Comparison of ENCODE assay signal across 8 mouse cellular contexts in the genomic region with DNA sequence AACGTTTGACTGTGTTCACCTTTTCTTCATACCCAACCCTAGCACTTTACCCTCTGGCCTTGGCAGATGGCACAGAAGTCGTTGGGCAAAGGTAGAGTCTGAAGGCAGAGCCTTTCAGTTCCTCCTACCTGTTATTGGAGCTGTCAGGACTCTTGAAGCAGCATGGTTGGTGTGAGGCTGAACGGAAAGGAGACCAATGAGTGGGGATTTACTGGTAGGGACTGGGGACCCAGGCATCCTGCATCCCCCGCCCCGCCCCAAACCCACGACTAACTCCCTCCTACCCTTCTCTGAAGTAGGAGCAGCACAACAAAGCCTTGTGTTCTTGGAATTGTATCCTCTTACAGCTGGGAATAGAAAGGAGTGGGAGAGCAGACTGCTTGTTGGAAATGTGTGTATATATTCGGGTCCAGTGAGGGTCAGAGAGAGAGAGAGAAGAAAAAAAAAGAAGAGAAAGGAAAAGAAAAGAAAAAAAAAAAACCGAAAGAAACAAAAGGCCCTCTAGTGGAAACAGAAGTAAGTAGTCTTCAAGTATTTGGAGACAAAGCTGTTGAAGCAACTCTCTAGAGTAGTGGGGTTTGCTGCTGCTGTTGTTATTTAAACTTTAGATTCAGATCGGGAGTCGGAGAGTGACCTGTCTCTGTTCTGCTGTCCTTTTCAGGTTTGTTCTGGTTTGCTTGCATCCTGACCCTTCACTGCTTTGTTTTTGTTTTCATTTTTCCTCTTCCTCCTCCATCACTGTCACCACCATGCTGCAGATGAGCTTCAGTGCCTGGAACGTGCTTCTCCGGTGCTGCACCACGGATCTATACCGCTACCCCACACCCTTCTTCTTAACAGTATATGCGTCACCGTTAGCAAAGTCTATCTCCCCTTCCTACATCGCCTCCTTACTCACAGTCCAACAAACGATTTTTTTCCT. TPM values are rescaled to one million over a fixed set of nuclear protein-coding genes. Genes with fewer than 3 reads are reported as not detected.
DNase-seq lines count a peak whose midpoint lies in the region; ATAC-seq and TF ChIP-seq lines count a peak whose summit lies in the region.

A gene (minus strand): TSS at position 176 of the 922 bp plus-strand sequence.

- peaks cover 63% of the 10 kb centered on the region for H3K4me1 ChIP-seq in G1E (ENCODE audit: insufficient read depth, low read depth, low read length)
- peaks cover 25% of the 10 kb centered on the region; the same call in 1 of the 2 replicates for H3K4me1 ChIP-seq in embryonic facial prominence, embryonic 14.5 days (ENCODE audit: control insufficient read depth, insufficient read depth, low read length)
- H3K4me1 ChIP-seq in hindbrain, embryonic 12.5 days, result peaks cover 35% of the 10 kb centered on the region
- peaks cover 58% of the 10 kb centered on the region for H3K4me1 ChIP-seq in liver, embryonic 12.5 days

- WGBS in embryonic facial prominence, embryonic 14.5 days, result 22% methylated on average over 18 of the region's 18 CpGs
- 22% methylated on average over 18 of the region's 18 CpGs for WGBS in hindbrain, embryonic 12.5 days
- 23% methylated on average over 18 of the region's 18 CpGs for WGBS in liver, embryonic 12.5 days (ENCODE audit: insufficient replicate concordance)

- peak; percentile 87 for DNase-seq in A20 (ENCODE audit: low read depth, low spot score)
- no peak for DNase-seq in G1E (ENCODE audit: low spot score)
- DNase-seq in embryonic facial prominence, embryonic 14.5 days (ENCODE audit: low spot score), result peak; percentile 41
- peak; percentile 37 for DNase-seq in neural tube, embryonic 10.5 days (ENCODE audit: extremely low spot score, low spot score)
- no peak for DNase-seq in cerebellum, adult 9-11 months
- DNase-seq in layer of hippocampus, postnatal 36 days, result no peak

- no peaks in the 10 kb centered on the region for H3K9me3 ChIP-seq in G1E (replicated peaks)
- H3K9me3 ChIP-seq in embryonic facial prominence, embryonic 14.5 days (ENCODE audit: control insufficient read depth, low read length), result no peaks in the 10 kb centered on the region
- no peaks in the 10 kb centered on the region for H3K9me3 ChIP-seq in hindbrain, embryonic 12.5 days (replicated peaks)
- no peaks in the 10 kb centered on the region for H3K9me3 ChIP-seq in liver, embryonic 12.5 days (replicated peaks)

- no peak for TF ChIP-seq CTCF in G1E (IDR thresholded peaks at IDR 0.05; ENCODE audit: low read depth, low read length)

- H3K27ac ChIP-seq in embryonic facial prominence, embryonic 14.5 days (replicated peaks; ENCODE audit: low read depth, low read length), result peak within 1 kb of the TSS; percentile 75
- no peak within 1 kb of the TSS for H3K27ac ChIP-seq in hindbrain, embryonic 12.5 days
- H3K27ac ChIP-seq in liver, embryonic 12.5 days, result no peak within 1 kb of the TSS

- H3K27me3 ChIP-seq in G1E (ENCODE audit: insufficient read depth, low read length), result peaks cover 6% of the 10 kb centered on the region
- no peaks in the 10 kb centered on the region for H3K27me3 ChIP-seq in embryonic facial prominence, embryonic 14.5 days (replicated peaks; ENCODE audit: control insufficient read depth, insufficient read depth, low read length)
- peaks cover 46% of the 10 kb centered on the region for H3K27me3 ChIP-seq in hindbrain, embryonic 12.5 days
- H3K27me3 ChIP-seq in liver, embryonic 12.5 days (replicated peaks), result peaks cover 48% of the 10 kb centered on the region

- ATAC-seq in G1E (ENCODE audit: extremely low read depth, insufficient number of reproducible peaks, low FRiP score, poor library complexity, severe bottlenecking), result no peak
- ATAC-seq in embryonic facial prominence, embryonic 14.5 days (ENCODE audit: low read depth), result no peak
- no peak for ATAC-seq in hindbrain, embryonic 12.5 days (ENCODE audit: low FRiP score)
- ATAC-seq in liver, embryonic 12.5 days, result no peak

- H3K4me2 ChIP-seq in embryonic facial prominence, embryonic 14.5 days (ENCODE audit: low read depth, low read length), result peak within 1 kb of the TSS; percentile 80
- H3K4me2 ChIP-seq in hindbrain, embryonic 12.5 days (replicated peaks), result peak within 1 kb of the TSS; percentile 98
- peak within 1 kb of the TSS; percentile 80 for H3K4me2 ChIP-seq in liver, embryonic 12.5 days

- H3K9ac ChIP-seq in embryonic facial prominence, embryonic 14.5 days (ENCODE audit: low read depth, low read length), result peak within 1 kb of the TSS; percentile 74
- peak within 1 kb of the TSS; percentile 77 for H3K9ac ChIP-seq in hindbrain, embryonic 12.5 days
- peak within 1 kb of the TSS; percentile 65 for H3K9ac ChIP-seq in liver, embryonic 12.5 days

- peaks cover 4% of the 10 kb centered on the region for H3K36me3 ChIP-seq in G1E (replicated peaks)
- H3K36me3 ChIP-seq in embryonic facial prominence, embryonic 14.5 days (ENCODE audit: control insufficient read depth, insufficient read depth, low read length), result no peaks in the 10 kb centered on the region
- H3K36me3 ChIP-seq in hindbrain, embryonic 12.5 days, result no peaks in the 10 kb centered on the region
- no peaks in the 10 kb centered on the region for H3K36me3 ChIP-seq in liver, embryonic 12.5 days

- peak within 1 kb of the TSS; percentile 70 for H3K4me3 ChIP-seq in G1E (ENCODE audit: low read depth, low read length)
- H3K4me3 ChIP-seq in embryonic facial prominence, embryonic 14.5 days (ENCODE audit: low read depth, low read length), result peak within 1 kb of the TSS; percentile 59
- H3K4me3 ChIP-seq in hindbrain, embryonic 12.5 days, result peak within 1 kb of the TSS; percentile 58
- peak within 1 kb of the TSS; percentile 60 for H3K4me3 ChIP-seq in liver, embryonic 12.5 days

RNA-seq across cellular contexts. Expression of the gene that starts here (rescaled TPM):
- 6.8 and 8.4 TPM in 2 replicates for total RNA-seq in G1E (2014; fragmentation: Nextera tagmentation)
- total RNA-seq in G1E (2017), result 3.3 TPM in 2 replicates
- polyA plus RNA-seq in G1E (2012), result 0.19 and 0.50 TPM in 2 replicates
- polyA plus RNA-seq in embryonic facial prominence, embryonic 14.5 days (2014; fragmentation: Nextera tagmentation; extraction: Ambion mirVana), result 16.7 and 17.0 TPM in 2 replicates
- 6.9 and 7.3 TPM in 2 replicates for polyA plus RNA-seq in hindbrain, embryonic 12.5 days (2016; fragmentation: Nextera tagmentation; extraction: Ambion mirVana)
- polyA plus RNA-seq in liver, embryonic 12.5 days (2016; fragmentation: Nextera tagmentation; extraction: Ambion mirVana), result 2.8 TPM in 2 replicates
- total RNA-seq in layer of hippocampus, postnatal 36 days (2021), result 10 to 100 TPM in 1 of 2 experiments, 1 to 10 TPM in 1; 9.3 to 11.1 TPM

Comparison
In these comparisons a context has a peak if more than half of its experiments do, and no peak if none do; other contexts are left out.
1. DNase-seq: peak in A20 (single experiment), embryonic facial prominence, embryonic 14.5 days (single experiment) and neural tube, embryonic 10.5 days (single experiment); none in G1E (single experiment), cerebellum, adult 9-11 months (single experiment) and layer of hippocampus, postnatal 36 days (0 of 2).
2. Peak in every context shown above with its lines, with median percentiles within 50 percentile points of each other: H3K4me3 ChIP-seq, H3K4me2 ChIP-seq and H3K9ac ChIP-seq.